Mouse (Mus musculus) ovary, postnatal 36 days (tissue): ENCODE data around the gene Fxn.

ENCODE experiments used
- DNase-seq: peaks from one replicate; pipeline ENCODE4 v3.0.0; 2022; ENCODE audit warnings: low spot score, mixed read lengths

Fxn gene

DNA sequence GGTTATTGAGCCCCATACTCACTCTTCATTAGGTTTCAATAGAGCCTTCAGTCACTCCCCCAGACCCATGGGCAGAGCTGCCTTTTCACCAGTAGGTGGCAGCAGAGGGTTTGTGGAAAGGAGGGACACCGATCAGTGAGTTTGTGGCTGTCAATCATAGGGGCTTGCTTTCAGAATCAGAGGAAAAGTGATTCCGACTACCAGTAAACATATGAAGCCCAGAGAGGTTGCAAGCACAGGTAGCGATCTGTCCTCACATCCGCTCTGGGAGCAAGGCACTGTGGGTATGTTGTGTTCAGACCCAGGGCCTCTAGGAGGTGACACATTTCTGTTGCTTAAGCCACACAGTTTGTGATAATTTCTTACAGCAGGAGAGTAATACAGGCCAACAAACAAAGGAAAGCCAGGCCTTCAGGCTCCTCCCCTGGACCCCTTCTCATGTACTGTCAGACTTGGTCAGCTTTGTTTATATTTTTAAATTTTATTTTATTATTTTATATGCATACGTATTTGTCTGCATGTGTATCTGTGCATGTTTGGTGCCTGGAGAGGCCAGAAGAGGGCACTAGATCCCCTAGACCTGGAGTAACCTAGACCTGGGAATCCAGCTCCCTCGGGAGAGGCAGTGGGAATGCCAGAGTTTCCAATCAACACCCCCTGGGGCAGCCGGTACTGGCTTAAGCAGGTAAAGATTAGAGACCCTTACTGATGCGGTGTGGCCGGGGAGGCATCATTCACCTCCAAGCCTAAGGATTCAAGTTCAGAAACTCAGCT lies 20.8 kb upstream of the Fxn start:
- DNase-seq: peak; percentile 62

DNA sequence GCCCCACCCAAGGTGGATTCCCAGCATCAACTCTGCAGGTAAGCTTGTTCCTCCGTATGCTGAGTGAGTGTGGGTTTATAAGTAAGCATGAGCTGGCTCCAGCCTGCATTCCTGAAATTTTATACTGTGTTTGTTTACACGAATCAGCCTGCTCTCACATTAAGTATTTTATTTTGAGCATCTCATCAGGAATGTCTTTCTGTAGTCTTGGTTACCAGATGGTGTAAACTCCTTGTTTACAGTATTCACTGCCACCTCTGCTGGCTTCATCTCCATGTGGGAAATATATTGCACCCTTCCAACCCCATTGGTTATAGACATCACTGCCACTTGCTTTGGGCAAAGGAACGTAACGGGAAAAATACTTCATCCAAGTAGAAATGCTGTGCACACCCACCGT lies 13.1 kb upstream of the Fxn start:
- no peak for DNase-seq

DNA sequence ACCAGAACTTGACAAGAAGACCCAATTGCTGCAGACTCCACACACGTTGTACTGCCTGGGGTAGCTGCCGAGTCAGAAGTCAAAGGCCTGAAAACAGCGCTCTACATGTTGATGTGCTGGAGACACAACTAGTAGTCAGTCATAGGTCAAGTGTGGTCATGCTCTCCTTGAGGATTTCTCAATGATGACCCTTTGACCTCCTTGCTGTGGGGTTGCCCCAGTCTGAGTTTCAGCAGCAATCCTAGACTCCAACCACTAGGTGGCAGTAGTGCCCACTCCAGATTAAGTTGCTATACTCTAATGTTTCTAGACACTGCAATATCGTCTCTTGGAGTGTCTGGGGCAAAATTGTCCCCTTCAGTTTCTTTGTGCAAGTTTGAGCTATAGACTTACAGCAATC lies 3.8 kb upstream of the Fxn start:
- no peak for DNase-seq

DNA sequence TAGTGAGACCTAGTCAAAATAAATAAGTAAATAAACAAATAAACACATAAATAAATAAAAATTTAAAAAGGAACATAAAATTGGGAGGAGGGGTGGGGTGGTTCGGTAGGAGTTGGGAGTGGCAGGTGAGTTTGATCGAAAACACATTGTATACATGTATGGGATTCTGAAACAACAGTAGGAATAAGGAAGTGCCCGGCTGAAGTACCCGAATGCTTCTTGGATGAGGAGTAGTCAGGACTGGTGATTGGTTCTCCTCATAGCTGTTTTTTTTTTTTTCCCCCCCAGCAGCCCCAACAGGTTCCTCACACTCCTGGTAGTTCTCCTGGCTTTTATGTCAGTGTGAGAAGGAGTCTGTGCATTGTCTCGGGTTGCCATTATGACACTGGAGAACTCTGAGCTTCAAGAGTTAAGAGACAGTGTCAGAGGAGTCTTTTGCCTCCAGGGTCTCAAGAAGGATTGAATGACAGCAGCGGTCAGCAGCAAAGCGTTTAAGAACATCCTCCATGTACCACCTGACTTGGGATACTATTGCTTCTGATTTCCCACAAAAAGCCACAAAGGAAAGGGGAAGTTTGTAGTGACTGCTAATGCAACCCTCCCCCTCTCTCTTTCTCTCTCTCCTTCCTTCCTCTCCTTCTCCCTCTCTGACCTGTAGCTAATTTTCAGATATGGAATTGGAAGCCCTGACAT lies 1.0 kb upstream of the Fxn start:
- no peak for DNase-seq

DNA sequence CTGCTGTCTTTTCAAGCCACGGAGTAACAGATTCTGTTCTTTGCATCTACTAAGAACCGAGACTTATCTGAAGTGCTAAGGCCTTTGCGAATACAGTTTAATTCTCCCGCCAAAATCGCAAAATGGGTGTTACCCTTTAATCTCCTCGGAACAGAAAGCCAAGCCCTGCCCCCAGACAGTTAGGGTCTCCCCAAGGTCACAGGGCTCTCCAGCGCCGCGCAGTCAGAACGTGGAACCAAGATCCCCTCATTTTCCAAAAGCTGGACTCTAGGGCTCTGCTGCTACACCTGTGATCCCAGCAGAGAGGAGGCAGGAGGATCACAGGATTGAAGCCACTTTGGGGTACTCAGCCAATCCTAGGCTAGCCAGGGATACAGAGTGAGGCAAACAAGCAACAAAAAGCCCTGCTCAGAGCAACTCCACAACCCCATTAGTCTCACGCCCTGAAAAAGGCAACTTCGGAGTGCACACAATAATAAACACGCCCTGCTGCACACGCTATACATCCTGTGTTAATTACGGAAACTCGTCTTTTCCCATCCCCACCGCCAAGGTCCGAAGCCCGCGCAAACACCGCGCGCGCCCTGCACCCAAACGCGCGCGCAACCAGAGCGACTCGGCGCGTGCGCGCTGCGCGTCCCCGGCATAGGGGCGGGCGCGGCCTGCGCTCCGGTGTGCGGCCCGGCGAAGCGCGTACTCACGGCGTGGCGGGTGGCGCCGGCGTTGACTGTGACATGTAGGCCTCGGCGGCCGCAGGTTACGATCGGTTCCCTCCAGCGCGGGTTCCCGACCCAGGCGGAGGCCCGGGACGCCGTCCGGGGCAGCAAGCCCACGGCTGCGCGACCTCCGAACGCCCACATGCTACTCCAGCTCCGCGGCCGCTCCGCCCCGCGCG lies 452 bp downstream of the Fxn start:
- DNase-seq: peak; percentile 85

DNA sequence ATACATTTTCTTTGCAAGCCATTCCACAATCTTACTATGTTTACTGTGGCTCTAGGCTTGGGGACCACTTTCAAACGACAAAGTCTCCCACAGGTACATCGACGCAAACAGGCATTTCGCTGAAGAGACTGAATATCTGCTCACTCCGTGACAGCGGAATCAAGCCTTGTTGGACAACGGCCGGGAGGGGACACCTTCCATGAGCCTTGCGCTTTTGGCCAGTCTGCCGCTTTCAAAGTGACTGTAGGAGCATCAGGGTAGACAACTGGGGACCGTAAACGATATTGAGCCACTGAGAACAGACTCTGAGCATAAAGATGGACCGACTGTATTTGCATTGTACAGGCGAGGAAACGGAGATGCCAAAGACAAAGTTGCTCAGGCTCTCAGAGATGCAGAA lies 1.5 kb downstream of the Fxn start:
- DNase-seq: no peak

DNA sequence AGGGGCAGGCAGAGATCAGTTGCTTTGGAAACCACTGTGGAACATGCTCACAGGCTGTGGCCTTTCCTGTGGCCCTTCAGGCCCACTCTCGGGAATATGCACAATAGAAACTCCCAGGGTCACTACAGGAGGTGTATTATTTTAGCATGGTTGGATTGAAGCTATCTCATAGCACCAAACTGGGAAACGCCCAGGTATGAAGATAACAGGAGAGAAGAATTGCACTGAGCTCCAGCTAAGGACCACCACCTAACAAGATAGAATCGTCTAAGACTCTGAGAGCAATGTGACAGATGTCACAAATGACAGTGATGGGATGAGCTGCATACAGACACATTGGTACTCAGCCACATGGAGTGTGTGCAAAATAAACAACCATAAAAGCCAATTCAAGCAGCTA lies 6.1 kb downstream of the Fxn start:
- DNase-seq: no peak

DNA sequence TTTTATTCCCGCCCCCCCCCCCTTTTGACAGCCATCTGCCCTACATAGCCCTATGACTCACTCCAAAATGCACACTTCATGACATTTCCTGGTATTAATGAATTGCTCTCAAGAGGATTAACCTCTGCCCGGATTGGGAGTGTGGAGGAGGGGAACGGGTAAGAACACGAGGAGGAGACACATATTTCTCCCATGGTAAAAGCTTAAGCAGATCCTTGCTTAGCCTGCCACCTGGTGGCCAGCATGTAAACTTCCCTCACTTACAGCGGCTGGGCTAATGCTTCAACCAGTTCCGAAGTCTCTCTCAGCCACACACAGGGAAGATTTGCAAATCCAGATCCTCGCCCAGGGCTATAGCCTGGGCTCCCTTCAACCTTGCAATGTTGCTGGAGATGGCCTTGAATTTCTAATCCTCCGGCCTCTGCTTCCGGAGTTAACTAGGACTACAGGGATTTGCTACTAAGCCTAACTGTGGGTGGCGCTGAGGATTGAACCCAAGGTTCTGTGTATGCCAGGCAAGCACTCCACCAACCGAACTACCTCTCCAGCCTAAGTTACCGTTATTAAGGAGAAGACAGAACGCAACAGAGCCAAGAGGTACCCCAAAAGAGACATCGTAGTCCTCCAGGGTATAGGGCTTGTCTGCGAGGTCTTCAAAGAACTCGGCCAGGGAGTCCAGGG lies 8.5 kb downstream of the Fxn start:
- DNase-seq: peak; percentile 78

DNA sequence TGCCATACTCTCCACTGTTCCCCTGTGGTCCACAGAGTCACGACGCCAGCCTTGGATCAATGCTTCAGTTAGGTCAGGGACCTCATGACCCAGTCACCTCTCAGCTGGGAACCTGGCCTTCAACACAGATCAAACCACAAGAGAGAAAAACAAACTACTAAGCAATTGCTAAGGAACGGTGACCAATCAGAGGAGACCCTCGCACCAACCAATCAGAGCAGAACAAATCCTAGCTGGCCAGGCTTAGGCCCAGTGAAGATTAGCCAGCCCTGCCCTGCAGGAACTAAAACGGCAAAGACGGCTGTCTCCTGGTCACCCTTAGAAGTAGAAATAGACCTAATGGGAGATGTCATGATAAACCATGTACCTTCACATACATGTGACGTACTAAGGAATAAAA lies 9.1 kb downstream of the Fxn start:
- no peak for DNase-seq

DNA sequence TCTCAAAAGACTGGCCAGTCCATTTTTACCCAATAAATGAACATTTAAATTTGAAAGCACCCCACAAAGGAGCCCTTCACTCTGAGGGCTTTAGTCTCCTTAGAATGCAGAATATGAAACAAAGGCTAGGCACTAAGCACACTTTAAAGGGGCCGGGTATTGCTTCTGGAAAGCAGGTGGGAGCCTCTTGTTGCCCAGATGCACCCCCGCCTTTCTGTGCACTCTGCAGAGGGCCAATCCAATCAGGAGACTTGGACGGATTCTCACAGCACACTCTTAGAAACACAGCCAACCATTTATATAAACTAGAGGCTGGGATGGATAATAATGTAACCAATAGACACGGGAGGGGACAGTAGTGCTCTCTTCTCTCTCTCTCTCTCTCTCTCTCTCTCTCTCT lies 11.9 kb downstream of the Fxn start:
- no peak for DNase-seq

DNA sequence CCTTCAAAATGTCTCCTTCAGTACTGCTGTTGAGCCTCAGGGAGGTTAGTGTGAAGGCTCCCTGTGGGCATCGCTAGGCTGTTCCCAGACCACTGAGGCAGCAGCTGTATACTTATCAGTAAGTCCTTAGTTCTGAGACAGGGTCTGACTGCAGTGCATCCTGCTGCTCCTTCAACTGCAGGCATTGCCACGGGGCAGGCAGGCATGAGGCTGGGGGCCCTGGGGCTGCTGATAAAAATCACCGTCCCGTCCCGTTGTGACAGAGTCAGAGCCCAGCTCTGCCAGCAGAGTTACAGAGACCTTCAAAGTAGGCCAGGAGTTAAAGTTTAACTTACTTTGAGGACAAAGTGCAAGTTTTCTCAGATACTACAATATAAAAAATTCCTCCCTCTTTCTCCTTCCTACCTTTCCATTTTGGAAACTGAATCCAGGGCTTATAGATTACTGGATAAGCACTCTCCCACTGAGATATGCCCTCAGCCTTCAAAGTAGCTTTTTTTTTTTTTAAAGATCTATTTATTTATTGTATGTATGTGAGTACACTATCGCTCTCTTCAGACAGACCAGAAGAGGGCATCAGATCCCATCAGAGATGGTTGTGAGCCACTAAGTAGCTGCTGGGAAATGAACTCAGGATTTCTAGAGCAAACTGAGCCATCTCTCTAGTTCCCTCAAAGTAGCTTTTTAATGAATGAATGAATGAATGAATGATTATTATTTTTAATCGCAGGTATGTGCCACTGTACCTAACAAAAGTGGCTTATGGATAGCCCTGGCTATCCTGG lies 14.2 kb downstream of the Fxn start:
- no peak for DNase-seq

DNA sequence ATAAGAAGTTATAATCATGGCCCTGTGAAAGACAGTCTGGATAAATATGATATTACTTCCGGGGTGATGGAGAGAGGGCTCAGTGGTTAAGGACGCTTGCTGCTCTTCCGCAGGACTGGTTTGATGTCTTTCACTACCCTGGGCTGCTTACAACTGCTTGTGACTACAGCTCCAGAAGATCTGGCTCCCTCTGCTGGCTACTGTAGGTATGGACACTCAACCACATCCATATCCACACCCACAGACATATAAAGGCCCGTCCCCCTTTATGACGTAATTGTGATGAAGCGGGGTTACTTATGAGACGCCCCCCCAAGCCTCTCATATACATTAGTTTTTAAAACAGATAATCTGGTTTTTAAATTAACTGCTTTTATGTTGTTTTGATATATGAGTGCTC lies 15.4 kb downstream of the Fxn start:
- peak; percentile 59 for DNase-seq

DNA sequence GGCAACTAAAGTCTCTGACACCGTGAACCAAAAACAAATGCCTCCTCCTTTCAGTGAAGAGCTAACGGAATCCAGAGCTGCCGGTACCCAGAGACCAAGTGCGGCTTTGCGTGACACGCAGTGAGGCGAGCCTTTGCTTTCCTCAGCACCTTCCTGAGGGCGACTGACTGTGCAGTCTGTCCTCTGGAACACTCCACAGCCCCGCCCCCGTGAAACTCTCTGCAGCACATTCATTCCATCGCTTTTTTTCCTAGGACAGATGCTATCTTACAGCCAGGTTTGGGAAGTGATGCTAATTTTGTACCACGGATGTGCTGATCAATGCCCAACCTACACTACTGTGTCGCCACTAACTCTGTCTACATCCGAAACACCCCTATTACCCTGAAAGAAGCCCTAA lies 17.7 kb downstream of the Fxn start:
- DNase-seq: no peak

DNA sequence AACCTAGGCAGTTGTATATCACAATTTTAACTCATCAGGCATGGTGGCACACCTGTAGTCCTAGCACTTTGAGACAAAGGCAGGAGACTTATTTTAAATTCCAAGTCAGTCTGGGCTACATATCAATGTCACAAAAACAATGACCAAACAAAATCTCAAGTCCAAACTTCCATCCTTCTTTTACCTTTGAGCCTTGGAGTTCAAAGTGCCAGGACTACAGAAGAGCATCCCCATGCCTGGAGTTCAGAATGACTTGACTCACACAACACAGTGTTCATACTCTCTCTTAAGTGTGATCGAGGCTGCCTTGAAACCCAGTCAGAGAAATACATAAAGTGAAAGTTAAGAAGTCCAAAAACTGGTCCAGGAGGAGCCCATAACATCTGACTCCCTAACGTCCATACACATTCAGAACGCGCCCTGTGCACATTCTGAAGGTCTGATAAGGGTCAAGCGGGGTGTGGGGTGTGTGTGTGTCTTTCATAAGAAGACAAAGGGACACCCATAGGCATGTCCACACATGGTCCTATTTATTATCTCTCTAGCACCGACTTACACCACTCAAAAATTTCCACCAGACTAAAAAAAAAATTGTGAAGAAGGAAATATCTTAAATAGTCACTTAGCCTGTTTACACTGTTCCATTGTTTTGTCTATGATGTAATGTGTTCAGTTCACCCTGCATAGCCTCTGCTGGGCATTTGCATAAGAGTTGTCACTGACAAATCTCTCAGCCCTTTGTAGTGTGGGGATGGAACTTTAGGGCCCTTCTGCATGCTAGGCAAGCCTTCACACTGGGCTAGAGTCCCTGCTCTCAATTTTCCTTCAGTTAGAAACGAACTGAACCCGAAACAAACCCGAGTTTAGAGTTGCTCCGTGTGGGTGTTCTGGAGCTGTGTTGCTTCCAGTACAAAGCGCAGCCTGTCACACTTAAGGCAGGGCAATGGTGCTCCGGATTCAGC lies 20.7 kb downstream of the Fxn start:
- no peak for DNase-seq

DNA sequence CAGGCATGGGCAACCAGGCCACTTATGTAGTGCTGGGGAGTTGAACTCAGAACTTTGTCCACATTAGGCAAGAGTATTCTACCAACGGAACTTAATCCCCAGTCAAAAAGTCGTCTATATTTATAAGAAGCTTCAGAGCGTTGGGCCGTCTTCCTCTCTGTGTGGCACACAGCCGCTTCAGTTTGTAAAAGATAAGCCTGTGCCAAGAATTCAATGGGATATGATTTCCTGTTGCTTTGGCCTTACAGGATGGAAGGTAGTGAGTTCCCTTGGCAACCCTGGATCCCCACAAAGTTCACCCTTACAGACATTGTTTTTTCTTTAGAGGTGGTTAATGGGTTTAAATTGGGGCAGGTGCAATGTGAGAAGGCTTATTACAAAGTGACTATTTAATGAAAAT lies 22.0 kb downstream of the Fxn start:
- DNase-seq: no peak

DNA sequence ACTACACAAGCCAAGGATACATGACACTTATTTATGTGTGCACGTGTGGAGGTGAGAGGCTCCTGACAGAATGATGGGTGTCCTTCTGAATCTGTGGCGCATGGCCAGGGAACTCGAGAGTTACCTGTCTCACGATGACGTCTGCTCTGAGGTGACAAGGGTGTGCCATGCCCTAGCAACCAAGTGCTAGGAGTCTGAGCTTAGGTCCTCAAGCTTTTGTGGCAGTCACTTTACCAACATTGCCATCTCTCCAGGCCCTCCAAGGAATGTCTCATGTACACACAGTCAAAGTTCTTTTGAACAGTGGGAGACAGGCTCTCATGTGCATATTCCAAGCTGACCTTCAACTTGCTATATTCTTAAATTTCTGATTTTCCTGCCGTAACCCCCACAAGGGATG lies 22.4 kb downstream of the Fxn start:
- no peak for DNase-seq

DNA sequence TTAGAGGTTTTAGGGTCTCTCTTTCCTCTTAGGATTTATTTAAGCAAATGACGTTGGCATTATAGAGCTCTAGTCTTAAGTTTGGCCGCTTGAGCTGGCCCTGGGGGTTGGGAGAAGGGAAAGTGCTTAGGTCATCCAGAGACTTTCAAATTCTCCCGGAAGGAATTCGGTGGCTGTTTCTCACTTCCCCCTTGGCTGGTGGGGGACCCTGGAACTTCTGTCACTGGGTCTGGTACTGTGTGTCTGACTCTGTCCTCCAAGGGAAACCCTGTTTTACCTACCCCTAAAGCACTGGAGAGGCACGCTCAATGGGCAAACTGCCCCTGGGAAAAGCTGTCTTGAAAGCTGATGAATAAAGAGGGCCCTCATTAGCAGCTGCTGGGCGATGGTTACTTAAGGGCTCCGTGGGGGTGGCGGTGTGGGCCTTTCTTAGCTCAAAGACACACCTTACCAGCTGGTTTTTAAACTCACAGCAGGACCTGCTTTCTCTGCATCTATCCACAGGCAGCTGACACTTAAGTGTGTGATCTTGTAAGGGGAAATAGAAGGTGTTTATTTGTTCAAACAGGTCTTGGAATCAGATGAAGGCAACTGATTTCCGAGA lies 26.6 kb downstream of the Fxn start:
- DNase-seq: no peak

DNA sequence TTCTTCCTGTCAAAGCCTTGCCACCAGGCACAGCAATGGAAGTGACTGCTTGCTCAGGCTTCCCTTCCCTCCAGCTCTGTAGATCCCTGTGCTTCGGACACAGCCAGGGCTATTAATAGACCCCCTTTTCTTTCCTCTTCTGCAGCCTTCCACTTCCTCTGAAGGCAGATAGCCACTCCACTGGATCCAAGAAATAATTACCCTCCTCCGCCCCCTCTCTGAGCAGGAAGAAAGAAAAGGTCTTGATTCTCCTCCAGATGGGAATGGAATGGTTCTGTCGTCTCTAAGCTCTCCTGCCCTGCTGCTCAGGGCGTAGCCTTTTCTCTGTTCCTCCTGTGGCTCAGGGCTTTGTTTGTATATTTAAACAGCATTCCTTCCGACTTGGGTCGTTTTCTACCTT lies 28.5 kb downstream of the Fxn start:
- DNase-seq: no peak

DNA sequence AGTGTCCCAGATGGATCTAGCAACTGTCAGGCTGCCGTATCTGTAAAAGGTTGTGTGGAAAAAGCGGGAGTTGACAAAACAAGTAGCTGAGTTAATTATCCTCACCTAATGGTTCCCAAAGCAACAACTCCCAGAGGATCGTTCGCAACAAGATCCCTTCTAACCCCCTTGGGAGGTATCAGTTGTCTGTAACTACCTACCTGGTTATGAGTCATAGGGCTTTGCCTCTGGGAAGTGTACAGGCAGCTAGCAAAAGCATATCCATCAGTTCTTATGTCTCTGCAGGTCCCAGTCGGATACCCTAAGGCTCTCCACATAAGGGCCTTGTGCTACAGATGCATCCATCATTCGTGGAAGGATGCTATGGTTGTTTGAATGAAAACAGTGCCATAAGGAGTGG lies 37.1 kb downstream of the Fxn start:
- DNase-seq: no peak
